Mouse (Mus musculus) urinary bladder, adult 18-20 months (tissue): ENCODE measurements around the gene Foxf1.

ENCODE experiments used
- DNase-seq, 2 experiments: peaks; one replicate each; pipeline ENCODE4 v3.0.0; 2022; ENCODE audit warnings: low spot score in 2 of 2, mixed read lengths in 2 of 2

Gene Foxf1

DNA sequence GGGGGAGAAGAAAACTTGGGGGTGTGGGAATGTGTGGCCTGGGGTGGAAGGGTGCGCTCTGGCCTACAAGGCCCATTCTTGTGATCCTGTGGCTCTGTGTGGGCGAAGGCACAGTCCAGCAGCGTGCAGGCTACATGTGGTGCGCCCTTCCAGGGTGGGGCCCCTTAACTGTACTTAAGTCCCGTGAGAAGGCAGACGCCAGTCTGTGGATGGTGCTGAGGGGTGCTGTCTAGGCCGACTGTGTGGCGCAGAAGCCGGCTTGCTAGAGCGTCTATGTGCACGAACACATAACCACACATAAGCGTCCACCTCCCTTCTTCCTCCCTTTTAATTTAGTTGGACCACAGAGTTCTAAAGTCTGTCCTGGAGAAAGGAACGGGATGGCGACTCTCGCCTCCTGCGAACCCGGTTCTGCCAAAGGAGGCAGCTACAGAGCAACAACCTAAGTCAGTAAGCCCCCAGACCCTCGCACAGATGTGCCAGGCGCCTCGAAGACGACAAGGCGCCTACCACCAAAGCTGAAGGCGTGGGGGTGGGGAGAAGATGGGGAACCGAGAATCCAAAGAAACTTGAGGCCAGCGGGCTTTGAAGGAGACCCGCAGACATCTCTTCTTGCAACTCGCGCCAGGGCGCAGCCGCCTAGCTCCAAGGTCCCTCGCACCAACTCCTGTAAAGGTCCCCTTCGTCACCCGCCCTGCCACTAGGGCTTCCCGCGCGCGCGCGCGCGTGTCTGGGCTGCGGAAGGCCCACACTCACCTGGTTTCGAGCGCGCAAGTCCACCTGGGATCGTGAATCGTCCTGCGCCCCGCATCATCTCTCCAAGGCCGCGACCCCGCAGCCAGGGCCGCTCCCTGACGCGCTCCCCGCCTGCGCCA lies 1.7 kb upstream of the Foxf1 start:
- no peak for DNase-seq

DNA sequence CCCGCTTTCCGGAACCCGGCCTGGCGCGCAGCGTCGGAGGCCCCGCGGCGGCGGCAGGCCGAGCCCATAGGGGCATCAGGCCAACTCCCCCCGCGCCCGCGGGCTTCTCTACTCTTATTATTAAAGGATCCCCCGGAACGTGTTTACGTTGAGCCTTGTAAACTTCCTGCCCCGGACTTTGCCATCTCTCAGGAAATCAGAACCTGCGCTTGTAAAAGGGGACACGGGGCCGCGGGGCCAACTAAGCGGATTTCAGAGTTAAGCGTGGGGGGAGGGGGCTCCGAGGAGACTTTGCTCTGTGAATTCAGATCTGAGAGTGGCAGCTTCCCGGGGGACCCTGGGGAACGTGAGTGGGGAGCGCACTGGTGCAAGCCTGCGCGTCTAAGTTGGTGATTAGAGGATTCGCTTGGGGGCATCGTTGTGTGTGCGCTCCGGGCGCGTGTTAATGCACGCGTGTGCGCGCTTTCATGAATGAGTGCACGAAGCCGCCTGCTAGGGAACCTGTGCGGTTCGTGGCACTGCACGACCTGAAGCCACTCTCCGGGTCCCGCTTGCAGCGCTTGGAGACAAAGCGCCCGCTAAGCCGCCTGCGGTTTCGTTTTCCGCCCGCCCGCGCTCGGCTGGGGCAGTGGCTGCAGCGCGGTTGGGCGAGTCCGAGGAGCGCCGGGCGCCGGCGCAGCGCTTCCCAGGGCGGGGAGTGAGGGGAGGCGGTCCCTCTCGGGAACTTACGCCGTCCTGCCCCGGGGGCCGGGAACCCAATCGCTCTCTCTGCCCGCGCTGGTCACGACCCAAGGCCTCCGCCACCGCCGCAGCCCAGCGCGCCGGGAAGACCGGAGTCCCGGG lies 872 bp upstream of the Foxf1 start:
- peak; percentile 74 to 79 for DNase-seq

DNA sequence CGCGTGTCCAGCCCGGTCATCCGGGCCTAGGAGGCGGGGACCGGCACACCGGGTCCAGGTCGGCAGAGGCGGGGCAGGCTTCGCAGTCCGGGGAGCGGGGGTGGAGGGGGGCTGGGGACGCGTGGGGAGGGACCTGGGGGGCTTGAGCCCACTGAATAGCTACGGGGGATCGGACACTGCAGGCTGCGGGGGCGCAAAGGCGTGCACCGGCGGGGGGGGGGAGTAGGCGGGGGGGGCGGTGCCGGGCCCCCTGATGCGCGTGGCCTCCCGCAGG lies 313 bp upstream of the Foxf1 start:
- no peak for DNase-seq

DNA sequence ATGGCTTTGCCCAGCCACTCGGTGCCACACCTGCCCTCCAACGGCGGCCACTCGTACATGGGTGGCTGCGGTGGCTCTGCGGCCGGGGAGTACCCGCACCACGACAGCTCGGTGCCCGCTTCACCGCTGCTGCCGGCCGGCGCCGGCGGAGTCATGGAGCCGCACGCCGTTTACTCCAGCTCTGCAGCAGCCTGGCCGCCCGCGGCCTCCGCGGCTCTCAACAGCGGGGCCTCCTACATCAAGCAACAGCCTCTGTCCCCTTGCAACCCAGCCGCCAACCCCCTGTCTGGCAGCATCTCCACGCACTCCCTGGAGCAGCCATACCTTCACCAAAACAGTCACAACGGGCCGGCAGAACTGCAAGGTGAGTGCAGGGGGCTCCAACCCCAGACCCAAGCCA lies 825 bp downstream of the Foxf1 start:
- no peak for DNase-seq

DNA sequence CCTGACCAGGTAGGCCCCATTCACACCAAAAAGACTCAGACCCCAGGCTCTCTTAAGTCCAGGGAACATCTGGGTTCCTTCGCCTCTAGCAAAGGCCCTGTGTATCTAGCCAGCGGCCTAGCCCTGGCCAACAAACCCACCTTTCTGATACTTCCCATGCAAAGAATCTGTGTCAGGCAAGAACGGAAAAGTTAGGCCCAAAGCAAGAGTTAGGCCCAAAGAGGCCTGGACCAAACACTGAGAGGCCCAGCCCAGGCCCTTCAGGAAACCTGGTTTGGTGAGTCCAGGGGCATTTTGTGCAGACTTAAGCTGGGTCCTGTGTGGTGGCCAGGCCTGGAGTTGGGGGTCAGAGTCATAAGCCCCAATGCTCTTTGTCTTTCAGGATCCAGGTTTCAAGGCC lies 1.4 kb downstream of the Foxf1 start:
- no peak for DNase-seq

DNA sequence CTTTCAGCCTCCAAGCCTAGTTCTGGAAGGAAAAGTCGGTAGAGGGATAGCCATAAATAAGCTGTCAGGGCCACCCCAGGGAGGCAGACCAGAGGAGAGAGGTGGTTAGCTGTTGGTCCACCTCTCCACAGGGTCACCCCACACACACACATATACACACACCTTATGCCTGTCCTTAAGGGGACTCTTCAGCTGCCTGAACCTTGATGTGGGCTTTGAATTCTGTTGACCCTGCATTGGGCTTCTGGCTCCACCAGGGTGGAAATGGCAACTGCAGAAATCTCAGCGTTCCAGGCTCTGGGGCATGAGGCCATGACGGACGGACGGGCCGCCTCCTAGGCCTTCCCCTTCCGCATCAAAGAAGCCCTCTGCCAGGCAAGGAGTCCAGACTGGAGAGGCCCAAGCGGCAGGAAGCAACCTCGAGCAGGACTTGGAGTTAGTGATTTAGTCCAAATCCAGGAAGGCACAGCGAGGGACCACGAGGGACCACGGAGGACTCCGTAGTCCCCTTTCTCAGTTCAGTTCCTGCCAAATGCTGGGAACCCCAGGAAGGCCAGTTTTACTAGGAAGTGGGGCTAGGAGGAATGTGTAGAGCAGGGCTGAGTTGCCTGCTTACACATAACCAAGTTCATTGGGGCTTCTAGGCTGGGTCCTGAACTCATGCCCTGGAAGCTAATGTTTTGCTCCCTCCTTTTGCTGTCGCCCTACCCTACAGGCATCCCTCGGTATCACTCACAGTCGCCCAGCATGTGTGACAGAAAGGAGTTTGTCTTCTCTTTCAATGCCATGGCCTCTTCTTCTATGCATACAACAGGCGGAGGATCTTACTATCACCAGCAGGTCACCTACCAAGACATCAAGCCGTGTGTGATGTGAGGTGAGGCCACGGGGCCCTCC lies 2.1 kb downstream of the Foxf1 start:
- DNase-seq, result no peak

DNA sequence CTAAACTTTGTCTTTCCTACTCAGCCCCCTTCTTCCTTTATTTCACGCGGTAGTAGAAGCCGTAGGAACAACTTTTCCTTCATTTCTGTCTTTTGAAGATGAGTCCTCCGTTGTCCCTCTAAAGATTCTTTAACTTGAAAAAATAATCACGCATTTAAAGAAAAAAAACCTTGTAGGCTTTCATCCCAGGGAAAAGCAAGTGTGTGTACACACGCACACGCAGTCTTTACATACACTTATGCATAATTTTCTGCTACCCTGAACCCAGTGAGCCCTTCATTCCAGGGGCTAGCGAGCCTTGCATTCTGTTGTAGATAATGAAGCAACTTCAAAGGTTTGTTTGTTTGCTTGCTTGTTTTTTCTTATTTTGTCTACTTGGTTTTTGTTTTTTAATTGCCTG lies 4.1 kb downstream of the Foxf1 start:
- no peak for DNase-seq

DNA sequence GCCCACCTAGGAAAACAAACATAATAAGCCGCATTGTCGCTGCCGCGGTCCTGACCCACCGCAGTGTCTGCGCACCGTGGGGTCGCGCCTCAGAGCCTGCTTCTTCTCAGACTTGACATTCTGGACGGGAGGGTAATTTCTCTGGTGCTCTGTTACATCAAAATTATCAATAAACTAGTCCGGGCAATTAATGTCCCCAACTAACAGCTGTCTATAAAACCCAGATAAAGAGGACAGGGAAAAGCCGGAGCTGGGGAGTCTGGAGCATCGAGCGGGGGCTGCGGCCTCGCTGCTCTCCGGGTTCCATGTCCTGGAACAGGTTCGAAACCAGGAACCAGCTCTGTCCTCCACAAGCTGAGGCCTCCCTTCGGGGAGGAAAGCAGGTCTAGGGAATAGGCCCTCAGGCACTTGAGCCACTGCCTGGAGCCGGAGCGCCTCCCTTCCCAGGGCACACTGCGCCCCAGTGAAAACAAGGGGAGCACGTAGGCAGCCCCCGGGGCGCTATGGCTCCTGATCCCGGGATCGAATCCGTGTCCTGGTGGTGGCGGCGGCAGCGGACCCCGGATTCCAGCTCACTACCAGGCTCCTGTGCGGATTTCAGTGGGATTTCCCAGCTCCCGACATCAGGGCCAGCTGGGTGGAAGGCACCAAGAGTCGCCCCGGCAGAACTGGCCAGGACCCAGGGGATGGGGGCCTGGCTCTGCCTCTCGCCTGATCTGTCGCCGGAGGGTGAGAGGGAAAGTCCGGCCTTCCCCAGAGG lies 4.9 kb downstream of the Foxf1 start:
- DNase-seq, result no peak

DNA sequence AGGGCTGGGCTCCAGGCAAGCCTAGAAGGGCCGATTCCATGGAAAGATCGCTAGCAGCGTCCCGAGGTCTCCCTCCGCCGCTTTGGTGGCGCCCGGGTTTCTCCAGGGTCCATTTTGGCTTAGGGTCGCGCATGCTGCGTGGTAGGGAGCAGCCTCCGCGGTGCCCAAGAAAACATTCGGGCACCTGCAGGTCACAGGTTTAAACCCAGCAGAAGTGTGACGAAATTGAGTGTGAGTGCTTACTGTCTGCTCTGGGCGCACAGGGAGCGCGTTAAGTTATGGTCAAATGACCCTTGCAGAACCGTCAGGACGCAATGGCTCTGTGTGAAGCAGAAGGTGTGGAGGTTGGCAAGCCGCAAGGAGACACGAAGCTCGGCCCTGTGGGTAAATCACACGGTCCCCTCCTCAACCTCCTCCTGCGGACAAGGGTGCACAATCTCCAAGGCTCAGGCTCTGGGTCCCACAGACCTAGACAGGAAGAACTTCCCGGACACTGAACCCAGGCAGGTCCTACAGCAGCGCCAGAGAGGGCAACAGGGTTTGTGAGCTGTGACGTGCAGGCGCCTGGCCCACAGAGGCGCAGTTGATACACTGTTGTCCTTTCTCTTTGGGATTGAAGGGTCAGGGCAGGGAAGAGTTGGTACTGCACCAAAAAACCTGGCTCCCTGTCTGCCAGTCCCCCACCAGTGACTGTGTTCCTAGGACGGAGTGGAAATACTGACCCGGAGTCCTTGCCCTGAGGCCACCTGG lies 5.6 kb downstream of the Foxf1 start:
- DNase-seq, result no peak

DNA sequence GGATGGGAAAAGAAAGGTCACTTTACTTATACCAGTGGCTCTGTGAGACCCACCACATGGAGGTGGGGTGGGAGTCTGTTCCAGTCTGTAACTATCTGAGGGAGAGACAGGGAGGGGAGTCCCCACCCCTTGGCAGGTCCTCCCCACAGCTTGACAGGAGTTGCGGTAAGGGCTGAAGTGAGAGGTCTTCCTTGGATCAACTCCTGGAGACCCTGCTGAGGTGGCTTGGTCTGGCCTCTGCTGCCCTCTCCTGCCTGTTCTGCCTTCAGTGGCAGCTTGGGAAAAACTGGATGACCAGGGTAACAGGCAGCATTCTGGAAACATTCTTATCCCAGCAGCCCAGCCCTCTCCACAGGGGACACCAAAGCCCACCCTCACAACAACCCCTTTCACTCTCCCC lies 6.5 kb downstream of the Foxf1 start:
- no peak for DNase-seq

DNA sequence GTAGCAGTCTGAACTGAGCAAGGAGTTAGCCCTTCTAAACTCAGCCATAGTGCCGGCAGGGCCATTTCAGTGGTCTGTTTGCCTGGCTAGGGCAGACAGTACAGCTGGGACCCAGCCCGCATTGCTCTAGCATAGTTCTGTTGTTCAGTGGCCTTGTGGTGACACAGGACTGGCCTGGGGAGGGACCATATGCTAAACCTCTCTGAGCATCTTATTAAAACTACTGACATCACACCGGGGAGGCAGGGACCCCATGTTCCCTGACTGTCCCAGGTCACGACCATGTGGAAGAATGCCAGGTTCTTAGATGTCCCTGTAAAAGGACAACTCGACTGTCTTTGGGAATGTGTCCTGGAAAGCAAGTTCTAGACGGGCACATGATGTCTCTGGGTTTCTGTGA lies 8.0 kb downstream of the Foxf1 start:
- no peak for DNase-seq

DNA sequence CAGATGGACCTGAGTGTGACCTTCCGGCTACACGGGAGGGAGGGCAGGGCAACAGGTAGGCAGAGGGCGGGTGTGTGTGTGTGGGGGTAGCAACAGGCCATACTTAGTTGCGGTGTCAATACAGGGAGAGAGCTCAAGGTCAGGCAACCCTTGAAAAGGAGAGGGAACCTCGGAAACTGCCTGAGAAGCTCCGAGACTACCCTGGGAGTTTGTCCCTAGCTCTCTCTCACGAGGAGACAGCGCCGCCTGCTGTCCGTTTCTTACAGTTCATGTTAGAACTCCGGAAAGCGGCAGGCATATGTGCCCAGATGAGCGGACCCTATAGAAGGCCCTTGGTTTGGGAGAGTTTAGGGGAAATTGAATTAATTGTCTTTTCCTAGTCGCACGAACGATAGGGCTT lies 8.4 kb downstream of the Foxf1 start:
- DNase-seq, result peak; percentile 73 to 81

DNA sequence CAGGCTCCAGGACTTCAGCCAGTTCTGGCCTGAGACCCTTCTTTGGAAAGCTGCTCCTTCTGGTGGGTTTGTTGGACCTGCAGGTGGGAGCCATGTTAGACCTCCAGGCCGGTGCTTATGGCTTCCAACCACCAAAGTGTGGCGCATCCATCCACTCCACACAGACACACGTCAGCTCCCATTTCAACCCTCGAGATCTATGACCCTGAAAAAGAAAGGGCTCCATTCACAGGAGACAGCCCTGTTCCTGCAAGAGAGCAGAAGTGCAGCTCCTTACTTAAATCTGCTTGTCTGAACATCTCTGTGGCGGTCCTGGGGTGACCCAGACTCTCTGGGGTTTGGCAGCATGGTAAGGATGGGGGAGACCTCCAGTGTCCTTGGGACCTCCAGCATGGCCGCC lies 9.3 kb downstream of the Foxf1 start:
- DNase-seq, result no peak

DNA sequence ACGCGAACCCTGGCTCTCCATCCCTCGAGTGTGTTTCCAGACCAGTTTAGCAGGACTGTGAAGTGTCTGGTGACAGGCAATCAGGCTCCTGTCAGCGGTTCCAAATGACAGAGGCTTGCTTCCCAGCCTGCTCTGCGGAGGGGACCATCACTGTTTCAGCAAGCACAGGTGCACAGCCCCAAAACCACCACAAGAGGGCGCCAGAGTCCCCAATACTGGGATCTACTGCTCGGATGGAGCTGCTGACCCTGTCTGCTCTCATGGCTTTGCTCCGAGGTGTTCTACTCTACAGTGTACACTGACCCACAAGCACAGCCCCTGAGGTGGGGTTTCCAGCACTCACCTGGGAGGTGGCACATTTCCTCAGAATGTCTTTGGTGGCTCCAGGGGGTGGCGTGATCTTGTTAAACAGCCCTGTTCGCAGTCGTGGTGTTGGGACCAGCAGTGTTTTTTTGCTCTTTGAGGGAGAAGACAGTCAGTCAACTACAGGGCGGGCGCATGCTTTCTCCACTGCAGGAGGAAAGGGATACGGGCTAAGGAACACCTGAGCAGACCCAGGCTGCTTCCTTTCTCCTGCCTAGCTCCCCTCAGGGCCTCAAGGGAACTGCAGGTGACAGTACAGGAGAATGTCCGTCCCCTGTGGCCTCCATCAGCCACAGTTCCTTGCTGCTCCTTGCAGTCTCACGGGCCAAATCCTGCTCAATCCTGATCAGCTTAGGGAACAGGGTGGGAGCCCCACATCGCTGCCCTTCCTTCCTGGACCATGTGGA lies 20.0 kb downstream of the Foxf1 start:
- peak in 1 of 2 experiments; percentile 63 for DNase-seq

DNA sequence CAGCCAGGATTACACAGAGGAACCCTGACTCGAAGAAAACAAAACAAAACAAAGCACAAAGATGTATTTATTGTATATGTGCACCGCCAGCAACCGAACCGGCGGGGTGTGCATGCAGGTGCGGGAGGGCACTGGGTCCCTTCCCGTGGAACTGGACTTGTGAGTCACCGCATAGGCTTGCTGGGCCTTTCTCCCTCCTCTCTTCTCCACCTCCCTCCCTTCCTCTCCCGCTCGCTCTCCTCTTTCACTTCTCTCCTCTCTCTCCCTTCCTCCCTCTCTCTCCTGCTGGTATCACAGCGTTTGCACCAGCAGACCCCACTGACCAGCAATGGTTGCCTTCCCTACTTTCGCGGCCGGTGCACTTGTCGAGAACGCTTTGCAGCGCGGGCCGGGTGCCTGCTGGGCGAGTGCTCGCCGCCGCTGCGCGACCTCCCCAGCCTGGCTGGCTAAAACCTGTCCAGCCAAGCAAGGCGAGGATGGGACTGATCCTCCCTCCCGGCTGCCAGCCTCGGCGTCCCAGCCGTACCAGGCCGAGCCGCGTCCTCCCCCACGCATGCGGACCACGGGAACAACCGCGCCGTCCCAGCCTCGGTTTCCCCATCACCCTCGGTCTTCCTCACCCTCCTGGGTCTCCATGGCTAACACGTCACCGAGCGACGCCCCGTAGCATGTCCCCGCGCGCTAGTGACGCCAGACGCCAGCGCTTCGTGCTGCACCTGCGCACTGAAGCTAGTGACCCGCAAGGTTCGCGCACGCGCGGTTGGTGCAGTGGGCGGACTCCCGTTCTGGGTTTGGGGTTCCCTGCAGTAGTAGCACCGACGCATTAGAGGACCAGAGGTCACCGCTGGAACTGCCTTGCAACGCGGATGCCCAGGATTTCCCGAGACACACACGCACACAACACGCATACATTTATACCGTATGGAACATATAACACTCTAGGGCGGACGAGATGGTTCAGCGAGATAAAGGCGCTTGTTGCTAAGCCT lies 23.8 kb downstream of the Foxf1 start, which contains the start of gene Mthfsd:
Gene Mthfsd, minus strand, starts transcription at position 725 of the 989 bp plus-strand sequence.
- peak; percentile 97 to 99 for DNase-seq

DNA sequence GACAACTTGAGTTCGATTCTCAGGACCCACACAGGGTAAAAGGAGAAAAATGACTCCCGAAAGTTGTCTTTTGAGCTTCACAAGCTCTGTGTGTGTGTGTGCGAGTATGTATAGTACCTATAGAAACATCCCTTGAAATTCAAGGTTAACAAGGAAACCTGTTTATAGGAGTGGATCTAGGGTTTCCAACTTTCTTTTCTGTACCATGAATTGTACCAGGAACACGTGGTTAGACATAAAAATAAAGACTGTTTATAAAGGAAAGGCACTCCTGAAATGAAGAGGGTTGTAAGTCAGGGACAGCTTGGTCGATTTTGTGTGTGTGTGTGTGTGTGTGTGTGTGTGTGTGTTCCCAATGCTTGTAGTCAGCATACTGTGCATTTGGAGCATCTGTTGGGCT lies 24.5 kb downstream of the Foxf1 start:
- no peak for DNase-seq

DNA sequence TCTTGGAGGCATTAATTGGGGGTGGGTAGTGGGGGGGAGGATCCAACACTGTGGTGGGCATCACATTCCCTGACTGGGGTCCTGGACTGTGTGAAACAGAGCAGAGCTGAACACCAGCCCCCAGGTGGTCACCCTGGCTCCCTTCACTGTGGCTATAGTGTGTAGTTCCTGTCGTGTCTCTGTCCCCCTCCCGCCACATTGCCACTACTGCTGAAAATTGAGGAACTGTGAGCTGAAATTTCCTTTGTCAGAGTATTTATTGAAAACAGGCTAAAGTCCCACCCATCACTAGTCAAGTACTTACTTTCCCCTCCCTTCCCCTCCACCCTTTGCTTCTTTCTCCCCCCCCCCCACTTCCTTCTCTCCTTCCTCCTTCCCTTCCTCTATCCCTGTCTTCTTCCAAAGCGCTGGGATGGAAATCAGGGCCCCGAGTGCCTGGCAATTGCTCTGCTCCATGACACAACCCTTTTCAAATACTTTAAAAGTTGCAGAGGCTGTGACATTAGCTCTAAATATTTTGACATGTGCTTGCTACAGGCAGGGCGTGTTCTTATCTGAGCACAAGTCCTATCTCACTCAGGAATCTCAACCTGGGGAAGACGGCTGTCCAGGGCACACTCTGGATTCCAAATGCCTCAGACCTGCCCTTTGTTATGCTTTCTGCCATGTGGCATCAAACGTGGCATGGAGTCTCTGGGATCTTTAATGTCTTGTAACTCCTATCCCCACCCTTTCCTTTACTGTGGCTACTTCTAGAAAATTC lies 27.1 kb downstream of the Foxf1 start:
- no peak for DNase-seq

DNA sequence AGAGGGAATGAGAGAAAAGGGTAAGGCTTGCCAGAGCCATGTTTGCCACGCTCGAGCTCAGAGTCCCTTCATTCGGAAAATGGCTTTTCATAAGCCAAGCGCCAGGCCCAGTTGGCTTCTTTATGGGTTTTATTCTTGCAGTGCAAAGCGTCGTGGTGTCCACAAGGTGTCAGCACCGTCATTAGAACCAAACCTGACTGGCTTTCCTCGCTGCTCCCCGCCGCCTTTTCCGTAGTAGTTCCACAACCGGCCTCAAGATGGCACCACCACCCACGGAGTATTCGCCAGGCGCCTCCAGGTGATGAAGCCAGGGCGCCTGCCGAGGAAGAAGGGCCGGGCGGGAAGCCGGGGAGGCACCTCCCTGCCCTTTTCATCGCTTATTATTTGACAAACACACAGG lies 29.1 kb downstream of the Foxf1 start:
- peak; percentile 94 to 97 for DNase-seq
